Mouse (Mus musculus): ENCODE data around the gene Ubox5.
A peak's percentile ranks its signal among the peaks of the same experiment; 100 is the strongest.
"Not testable (repeated sequence)": the region's sequence is repeated elsewhere in the genome, so short reads cannot be mapped to it uniquely, and the experiment has no call there.

Gene Ubox5

GRCm38 (mm10) chr2:130629839-130630203 lies at the start of gene Ubox5, which contains the start of gene Fastkd5:
Gene Ubox5, minus strand, starts transcription at chr2:130630038.
Gene Fastkd5, minus strand, starts transcription at chr2:130630027.
- DNase-seq: peak; percentile 99

DNA sequence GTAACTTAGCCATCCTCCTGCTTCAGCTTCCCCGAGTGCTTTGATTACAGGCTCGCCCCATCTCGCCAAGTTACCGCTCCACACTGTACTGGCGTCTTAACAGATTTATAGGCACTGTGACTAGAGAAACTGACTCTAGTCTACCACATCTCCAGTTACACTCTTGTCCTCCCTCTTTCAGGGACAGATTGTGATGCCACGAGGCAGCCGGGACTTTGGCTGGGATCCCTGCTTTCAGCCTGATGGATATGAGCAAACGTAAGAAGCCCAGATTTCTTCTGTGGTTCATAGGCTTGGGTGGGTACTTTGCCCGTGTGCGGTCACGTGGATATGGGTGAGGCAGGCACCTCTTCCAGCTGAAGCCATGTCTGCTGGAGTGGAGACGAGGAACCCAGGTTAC lies 49.3 kb upstream of the Ubox5 start:
- no peak for DNase-seq

GRCm38 (mm10) chr2:130677211-130677610 lies 47.4 kb upstream of the Ubox5 start:
- DNase-seq: no peak

- peak; percentile 99 for DNase-seq
These were observed 37.7 kb upstream of the Ubox5 start, which contains the start of gene Itpa for GRCm38 (mm10) chr2:130667559-130667958. Gene Itpa, plus strand, starts transcription at chr2:130667610.

- DNase-seq: peak; percentile 100
These were observed 34.4 kb upstream of the Ubox5 start, which contains the start of gene Ddrgk1 for GRCm38 (mm10) chr2:130664102-130664701. Gene Ddrgk1, minus strand, starts transcription at chr2:130664659.

DNA sequence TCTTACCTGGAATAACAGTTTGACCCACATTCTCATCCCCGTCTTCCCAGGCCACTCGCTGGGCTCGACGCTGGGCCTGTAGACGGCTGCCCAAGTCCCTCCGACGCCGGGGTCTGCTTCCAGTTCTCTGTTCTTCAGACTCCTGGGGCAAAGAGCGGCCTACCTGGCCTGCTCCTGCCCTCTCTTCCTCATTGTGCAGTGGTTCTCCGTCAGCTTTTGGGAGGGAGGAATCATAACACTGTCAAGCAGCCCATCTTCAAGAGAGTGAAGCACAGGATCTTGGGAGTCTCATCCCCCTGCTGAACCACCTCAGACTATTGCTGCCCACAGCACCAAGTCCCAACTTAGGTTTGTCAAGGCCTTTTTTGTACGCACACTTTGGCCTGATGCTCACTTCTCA lies 33.5 kb upstream of the Ubox5 start:
- peak; percentile 92 for DNase-seq

DNA sequence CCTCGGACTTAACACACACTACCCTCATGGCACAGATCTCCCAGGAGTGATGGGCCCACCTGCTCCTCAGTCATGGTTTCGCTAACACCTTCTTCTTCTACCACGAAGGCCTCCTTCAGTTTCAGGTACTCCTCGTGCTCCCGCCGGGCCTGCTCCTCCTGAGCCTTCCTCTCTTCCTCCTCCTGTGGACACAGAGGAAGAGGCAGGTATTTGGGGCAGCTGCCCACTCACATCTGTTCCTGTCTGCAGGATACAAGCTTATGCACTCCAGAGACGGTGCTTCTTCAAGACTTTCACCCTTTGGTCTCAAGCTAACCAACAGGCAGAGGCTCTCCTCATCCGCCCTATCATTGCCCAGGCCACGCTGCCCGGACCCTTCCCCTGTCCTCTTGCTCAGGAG lies 28.7 kb upstream of the Ubox5 start:
- DNase-seq: no peak

GRCm38 (mm10) chr2:130657541-130657940 lies 27.7 kb upstream of the Ubox5 start:
- DNase-seq: no peak

- no peak for DNase-seq
These were observed 26.7 kb upstream of the Ubox5 start for GRCm38 (mm10) chr2:130656536-130656935.

GRCm38 (mm10) chr2:130655660-130656339 lies 26.0 kb upstream of the Ubox5 start:
- DNase-seq: no peak

DNA sequence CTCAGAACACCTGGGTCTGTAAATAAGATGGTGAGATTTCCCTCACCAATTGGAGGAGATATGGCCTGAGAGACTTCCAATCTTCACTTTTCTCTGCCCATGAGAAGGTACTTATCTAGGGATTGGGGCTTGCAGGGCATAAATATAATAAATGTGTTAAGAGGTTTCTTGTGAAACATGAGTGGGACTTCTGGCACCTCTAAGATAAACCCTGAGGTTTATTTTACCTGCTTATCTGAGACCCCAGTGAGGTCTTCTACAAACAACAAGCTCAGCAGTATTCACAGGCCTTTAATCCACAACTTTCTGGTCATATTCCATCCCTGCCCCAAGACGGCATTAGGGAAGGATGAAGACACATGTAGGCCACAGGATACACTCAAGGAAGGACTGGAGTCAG lies 23.9 kb upstream of the Ubox5 start:
- no peak for DNase-seq

DNA sequence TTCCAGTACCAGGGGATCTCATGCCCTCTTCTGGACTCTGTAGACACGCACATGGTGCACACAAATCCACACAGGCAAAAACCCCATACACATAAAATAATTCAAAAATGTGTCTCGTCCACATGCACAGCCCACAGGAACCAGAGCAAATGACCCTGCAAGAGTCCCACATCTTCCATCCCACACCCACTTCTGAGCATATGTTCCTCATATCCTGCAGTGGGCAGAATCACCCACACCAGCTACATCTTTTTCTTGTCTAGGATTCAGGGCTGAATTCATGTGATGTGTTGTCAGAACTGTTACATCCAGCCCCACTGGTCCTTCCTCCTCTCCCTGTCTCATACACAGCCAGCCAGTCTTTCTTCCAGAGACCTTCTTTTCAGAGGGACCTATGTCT lies 23.5 kb upstream of the Ubox5 start:
- no peak for DNase-seq

- DNase-seq: not testable (repeated sequence)
These were observed 19.2 kb upstream of the Ubox5 start for GRCm38 (mm10) chr2:130649028-130649427.

- DNase-seq: no peak
These were observed 15.4 kb upstream of the Ubox5 start for GRCm38 (mm10) chr2:130645198-130645597.

DNA sequence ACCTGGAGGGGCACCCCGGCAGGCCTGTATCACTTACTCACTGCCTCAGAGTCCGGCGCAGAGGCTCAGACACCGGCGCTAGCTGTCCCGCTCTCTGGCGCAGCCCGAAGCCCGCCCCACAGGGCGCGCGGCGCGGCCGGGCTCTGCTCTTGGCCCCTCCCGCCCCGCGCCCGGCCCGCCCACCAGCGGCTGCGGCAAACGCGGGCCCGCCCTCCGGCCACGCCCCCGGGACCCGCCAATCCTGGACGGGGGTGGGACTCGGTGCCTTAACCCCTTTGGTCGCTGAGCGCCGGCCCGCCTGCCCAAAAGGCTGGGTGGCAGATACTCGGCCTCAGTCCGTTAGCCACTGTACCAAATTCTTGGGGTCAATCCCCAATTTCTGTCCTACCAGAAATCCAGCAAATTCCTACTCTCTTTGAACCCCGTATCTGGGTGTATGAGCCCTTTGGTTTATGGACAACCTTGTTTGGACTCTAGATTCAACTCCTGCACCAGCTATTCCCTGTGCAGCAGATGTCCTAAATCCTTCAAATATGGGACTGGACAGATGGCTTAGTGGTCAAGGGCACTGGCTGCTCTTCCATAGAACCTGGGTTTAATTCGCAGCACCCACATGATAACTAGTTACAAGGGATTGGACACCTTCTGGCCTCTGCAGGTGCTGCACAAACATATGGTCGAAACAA lies 13.0 kb upstream of the Ubox5 start, which contains the start of gene Lzts3:
Lzts3 (minus strand) TSS at position 120 of the 686 bp plus-strand sequence.
- DNase-seq: peak; percentile 99

DNA sequence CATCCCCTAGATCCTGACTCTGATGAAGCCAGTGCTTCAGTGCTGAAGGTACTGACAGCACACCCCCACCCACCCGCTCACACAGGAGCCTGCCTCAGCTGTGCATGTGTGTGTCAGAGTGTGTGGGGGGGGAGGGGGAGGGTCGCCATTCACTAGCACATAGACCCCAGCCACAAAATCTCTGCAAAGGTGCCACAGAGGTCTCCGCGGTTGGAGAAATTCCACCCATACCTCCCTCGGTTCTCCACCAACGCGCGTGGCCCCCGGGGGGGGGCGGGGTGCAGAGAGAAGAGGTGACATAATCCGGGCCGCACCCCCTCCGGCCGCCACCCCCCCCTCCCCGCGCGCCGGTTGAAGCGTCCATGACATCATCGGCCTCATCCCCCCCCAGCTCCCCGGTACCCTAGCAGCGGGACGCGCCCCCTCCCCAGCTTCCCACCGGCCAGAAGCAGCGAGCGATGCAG lies 12.4 kb upstream of the Ubox5 start:
- peak; percentile 94 for DNase-seq

DNA sequence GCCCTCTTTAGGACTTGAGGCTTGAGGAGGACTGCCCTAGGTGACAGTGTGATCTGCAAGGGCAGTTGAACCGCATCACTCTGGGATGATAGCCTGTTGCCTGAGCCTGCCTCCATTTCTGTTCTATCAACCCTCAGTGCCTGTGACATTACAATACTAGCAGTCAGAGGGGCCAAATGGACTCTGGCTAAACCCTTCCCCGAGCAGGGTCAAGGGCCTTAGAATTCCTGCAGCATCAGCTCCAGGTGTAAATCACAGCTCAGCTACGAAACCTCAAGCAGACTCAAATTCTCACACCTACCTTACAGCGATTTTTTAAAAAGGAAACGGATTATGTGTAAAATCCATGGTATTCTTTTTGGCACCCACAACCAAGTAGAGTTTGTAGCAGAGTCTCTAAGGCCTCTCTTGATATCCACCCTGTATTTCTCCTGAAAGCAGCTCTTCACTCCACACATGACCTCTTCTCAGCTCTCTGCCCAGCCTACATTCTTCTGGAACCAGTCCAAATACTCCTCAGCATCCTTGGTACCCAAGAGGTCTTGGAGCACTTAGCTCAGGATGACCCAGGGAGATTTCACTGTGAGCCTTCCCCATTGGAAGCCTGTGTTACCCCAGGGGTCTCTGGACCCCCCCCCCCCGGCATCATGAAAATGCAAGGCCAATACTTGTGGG lies 11.7 kb upstream of the Ubox5 start:
- DNase-seq: no peak

GRCm38 (mm10) chr2:130639276-130639675 lies 9.4 kb upstream of the Ubox5 start:
- DNase-seq: no peak

DNA sequence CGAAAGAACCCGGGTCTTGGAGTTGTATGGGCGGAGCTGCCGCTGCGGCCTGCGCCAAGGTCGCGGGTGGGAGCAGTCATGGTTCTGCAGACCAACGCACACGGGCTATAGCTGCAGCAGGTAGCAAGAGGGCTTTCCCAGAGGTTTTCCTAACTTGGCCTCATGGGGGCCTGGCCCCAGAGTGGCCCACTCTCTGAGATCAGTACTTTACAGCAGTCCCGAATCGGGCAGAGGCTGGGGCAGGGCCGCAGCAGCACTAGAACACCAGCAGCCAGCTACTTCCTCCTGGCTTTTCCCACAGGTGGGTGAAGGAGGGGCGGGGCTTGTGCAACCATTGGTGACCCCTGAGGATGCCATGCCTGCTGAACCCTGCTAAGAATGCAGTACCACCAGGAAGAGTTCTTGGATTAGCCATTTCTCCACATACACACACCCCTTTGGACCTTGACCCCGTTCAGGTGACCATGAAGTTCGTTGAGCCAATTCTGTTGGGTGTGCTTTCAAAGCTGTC lies 8.3 kb upstream of the Ubox5 start:
- peak; percentile 88 for DNase-seq

- no peak for DNase-seq
These were observed 6.0 kb upstream of the Ubox5 start for GRCm38 (mm10) chr2:130635847-130636246.

DNA sequence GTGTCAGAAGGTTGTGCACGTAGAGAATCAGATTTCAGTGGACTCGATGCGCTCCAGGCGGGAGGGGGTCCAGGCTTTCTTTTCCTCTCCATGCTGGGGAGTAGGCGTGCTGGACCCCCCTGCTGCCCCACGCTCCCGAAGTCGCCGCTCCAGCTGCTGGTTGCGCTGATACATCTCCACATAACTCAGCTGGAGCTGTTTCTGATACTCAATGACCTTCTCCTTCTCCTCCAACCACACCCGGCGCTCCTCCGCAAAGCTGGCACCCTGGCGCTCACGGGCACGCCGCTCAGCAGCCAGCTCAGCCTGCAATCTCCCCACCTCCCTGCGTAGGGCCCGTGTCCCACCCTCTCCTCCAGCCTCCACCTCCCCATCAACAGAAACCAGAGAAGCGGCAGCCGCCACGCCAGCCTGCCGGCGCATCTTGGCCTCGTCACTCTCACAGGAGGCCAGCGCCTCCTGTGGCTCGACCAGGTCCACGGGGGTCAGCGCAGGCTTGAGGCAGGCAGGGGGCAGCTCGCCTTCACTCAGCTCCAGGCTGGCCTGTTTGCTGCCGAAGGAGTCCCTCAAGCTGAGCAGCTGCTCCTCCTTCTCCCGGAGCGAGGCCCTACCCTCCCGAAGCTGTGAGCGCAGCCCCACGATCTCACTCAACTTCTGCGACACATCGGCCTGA lies 5.0 kb upstream of the Ubox5 start:
- DNase-seq: peak; percentile 91

DNA sequence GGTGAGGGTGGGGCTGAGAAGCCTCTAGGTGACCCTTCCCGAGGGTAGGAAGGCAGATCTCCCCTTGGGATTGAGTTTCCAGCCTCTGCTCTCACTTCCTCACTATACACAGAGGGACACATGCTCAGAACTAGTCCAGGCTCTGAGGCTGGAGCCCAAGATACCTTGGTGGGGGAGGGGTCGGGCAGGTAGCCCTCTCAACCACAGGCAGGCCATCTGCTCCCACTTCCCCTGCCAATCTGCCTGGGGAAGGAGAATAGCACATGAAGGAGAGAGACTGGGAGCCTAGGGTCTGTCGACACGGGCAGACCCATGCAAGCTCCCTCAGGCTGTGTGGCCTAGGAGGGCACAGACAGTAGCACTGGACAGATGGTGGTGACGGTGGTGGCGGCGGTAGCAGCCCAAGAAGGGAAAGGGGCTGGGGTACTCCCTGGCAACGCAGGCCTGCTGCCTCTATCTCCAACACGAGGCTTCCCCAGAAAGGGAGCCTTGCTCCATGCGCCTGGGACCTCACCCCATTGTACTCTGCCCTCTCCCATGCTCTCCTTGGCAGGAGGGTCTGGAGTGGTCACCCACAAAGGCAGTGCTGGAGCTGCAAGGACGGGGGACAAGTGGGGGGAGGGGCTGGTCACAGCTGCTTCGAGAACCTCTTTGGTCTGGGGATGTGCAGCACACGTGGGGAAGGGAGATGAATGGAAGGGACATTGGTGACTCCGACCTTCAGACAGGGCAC lies 4.3 kb upstream of the Ubox5 start:
- no peak for DNase-seq

Data from heart, adult 11 months (tissue).